Mouse (Mus musculus) adrenal gland, postnatal 10 days (tissue): ENCODE data around the gene Ing5. TPM values are rescaled to one million over a fixed set of nuclear protein-coding genes. Genes with fewer than 3 reads are reported as not detected.
A peak's percentile ranks its signal among the peaks of the same experiment; 100 is the strongest.
"Not testable (repeated sequence)": the region's sequence is repeated elsewhere in the genome, so short reads cannot be mapped to it uniquely, and the experiment has no call there.

ENCODE experiments used
- DNase-seq: peaks from one replicate; pipeline ENCODE4 v3.0.0; 2021; ENCODE audit warnings: mixed read lengths
- total RNA-seq, 2 experiments: library from RNA; stranded (reverse); gene quantifications; 2 replicates each; pipeline ENCODE4 v1.2.3; 2021

The Ing5 gene
- total RNA-seq, 2 experiments from 2014 or later: 15.2 to 17.9 TPM

DNA sequence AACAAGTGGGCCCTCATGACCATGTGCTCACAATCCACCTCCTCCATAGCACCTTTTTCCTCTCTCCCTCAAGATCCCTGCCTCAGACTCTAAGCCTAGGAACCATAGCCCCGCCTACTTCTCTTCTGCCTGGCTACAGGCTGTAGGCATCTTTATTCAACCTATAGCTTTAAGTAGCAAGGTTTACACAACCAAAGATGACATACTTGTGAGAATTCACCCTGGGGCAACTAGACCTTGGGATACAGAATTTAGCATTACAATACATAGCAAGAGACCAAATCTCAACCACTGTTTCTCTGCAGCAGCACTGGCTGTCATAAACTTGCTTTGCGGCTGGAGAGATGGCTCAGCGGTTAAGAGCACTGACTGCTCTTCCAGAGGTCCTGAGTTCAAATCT is 6.2 kb downstream of the Ing5 start:
- no peak for DNase-seq

DNA sequence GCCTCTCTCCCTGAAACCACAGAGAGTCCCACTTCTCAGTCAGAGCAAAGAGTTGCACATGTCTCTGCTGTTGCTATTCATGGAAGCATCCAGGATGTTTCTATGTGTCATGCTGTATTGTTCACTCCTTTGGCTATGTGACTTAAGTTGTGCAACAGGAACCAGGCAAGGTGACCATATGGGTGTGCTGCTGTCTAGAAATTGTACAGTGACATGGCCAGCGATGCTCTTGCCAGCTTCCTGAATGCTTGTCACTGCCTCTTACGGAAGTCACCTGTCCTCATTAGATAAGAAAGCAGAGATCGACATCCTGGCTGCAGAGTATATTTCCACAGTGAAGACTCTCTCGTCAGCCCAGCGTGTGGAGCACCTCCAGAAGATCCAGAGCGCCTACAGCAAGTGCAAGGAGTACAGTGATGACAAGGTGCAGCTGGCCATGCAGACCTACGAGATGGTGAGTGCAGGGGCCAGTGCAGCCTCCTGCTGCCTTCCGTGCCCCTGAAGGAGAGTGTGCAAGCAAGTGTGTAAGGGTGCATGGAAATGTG is 7.8 kb downstream of the Ing5 start:
- no peak for DNase-seq

DNA sequence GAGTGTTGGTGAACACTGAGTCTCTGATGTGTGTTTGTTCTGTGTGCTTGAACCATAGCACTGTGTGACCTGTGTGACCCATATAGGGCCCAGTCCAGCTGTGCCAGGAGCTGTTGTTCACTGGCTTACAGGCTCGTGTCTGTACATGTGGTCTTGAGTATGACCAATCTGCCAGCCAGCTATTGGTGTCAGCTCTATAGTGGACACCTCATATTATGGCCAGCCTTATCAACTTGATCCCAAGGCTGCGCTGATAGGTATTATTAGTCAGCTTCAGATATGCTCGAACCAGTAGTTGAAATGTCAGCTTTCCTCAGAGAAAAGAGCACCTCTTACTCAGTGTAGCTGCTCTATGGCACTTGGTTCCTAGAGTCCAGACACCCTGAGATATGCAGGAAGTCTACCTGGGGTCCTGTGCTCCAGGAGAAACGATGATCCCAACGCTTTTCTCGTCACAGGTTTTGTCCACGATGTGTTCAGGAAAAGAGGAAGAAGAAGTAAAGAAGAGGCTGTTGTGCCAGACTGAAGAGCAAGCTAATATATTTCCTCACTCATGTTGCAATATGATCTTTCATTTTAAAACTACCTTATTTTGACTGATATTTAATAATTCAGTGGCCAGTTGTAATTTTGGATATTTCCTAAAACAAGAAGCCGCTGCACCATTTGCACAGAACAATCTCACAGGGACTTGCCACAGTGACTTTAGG is 14.2 kb downstream of the Ing5 start:
- no peak for DNase-seq

DNA sequence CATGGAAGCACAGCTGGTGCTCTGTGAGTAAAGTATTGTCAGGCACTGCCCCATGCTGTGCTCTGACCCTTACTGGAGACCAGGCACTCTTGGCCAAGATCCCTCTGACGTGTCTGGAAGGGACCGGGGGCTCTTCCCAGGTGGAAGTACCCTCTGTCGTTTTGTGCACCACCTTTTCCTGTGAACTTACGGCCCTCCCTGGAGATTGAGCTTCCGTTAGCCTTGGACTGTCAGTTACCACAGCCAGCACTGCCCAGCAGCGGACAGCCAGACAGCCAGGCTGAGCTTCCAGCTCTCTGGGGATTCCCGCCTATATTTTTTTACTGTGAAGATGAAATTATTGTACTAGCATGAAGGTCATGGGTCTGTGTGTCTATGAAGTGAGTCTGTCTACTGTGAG is 15.0 kb downstream of the Ing5 start:
- no peak for DNase-seq

DNA sequence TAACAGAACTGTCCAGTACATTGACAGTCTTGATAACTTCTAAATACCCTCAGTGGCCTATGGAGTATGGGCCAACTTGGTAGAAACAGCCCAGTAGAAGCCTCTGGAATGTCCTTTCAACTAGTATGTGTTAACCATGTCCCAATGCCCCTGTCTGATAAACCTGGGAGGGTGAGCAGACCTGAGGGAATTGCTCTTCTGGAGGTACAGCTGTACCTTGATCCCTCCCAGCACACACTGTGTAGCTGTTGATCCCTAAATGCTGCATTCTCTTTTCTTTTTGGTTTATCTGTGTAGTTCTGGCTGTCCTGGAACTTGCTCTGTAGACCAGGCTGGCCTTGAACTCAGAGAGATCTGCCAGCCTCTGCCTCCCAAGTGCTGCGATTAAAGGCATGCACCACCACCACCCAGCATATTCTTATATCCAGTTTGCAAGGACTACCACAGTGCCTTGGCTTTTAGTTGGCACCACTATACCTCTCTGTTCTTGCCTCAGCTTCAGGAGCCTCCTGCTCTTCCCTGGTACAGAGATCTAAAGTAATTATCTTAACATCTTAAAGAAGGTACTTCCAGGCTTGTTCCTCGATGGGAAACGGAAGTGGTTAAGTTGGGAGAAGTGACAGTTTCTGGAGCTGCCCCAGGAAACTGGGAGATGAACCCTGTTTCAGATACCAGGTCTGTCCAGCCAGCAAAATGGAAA is 20.2 kb downstream of the Ing5 start:
- DNase-seq: no peak

DNA sequence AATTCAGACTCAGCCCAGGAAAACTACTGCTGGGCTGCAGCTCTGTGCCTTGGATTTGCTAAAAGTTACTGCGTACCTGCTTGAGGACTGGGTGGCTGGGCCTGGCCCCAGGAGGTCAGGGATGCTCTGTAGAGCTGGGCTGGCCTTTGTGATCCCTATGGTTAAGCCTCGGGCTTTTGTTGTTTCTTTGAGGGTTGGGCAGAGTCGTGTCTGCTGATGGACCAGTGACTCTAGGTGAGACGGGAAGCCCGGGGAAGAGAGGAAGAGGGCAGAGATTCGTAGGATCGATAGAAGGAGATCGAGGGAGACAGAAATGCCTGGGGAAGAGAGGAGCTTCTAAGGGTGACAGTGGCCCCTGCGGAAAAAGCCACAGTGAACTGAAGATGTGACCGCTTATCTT is 20.8 kb downstream of the Ing5 start, which contains the start of gene D2hgdh:
TSS of gene D2hgdh (plus strand) at position 301 of the 400 bp plus-strand sequence.
- DNase-seq: no peak

DNA sequence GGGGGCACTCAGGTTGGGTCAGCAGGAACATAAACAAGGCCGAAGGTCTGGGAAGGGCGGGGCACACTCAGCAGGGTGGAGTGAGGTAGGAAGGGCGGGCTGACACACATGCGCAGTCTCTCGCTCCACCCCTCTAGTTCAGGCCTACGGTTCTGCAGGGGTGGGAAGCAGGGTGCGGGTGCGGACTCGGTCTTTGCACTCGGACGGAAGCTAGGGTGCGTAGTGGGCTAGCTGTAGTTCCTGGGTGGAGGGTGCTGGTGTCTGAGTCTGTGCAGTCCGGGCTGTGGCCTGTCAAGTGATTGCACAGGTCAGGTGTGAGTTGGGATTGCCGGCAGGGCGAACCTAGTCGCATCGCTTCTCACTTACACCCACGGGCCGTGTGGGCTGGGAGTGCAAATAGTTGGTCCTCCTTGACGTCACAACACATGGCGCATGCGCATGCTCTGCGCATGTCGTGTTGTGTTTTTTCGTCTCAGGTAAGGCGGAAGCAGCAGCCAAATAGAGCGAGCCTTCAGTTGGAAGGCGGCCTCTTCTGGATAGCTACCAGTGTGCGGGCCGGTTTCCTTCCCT is 21.4 kb downstream of the Ing5 start:
- DNase-seq: peak; percentile 95

DNA sequence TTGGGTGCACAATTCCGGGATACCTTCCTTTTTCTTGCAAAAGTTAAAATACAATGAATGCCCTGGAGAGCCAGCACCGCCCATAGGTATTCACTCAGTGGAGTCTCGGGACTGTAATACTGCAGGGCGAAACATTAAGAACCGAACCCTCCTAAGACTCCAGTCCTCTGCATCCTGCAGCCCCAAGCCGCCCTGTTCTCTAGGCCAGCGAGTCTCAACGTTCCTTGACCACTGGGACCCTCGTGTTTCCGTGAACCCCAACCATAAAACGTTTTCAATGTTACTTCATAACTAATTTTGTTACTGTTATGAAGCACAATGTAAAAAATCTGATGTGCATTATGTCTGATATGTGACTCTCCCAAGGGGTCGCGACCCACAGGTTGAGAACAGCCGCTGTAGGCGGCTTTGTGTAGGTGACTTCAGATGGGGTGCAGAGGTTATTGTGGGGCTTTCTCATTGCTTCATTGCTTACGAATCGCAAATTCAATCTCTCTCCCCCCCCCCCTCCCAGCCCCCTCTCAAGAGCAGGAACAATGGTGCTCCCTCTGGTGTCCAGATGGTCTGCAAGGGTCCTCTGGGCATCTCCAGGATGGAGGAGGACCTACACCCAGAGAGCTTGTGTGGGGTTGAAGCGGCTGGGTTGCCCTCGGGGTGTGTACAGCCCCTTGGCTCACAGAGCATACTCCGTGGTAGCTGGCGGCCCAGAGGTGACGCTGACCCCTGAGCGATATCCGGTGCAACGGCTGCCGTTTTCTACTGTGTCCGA is 22.2 kb downstream of the Ing5 start:
- DNase-seq: no peak

DNA sequence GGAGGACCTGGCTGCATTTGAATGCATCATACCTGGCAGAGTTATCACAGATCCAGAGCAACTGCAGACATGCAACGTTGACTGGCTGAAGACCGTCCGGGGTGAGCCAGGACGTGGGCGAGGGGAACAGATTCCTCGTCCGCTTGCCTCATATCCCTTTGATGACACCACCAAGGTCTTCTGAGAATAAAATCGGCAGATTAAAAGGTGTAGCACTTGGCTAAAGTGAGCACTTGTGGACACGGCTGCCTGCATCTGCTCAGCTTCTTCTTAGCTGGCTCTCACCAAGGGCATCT is 22.7 kb downstream of the Ing5 start:
- no peak for DNase-seq

DNA sequence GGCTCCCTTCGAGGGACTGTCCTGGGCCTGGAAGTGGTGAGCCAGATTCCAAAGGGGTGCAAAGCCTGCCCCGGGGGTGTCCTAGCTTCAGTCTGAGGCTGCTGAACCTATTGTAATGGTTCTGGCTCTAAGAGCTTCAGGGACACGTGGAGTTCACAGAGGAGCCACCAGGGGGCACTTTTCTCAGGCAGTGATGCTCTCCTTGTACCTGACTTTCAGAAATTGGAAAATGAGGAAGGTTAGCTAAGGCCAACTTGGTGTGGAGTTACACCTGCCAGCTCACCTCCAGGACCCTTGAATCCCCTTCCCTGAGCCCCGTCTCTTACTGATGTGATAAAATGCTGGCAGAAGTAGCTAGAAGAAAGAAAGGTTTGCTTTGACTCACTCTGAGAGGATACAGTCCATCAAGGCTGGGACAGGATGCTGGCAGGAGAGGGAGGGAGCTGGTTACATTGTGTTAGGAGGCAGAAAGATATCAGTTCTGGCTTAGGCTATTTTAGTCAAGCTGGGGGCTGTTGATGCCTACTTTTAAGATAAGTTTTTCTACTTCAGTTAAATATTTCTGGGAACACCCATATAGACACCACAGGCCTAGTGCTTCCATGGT is 29.1 kb downstream of the Ing5 start:
- not testable (repeated sequence) for DNase-seq

DNA sequence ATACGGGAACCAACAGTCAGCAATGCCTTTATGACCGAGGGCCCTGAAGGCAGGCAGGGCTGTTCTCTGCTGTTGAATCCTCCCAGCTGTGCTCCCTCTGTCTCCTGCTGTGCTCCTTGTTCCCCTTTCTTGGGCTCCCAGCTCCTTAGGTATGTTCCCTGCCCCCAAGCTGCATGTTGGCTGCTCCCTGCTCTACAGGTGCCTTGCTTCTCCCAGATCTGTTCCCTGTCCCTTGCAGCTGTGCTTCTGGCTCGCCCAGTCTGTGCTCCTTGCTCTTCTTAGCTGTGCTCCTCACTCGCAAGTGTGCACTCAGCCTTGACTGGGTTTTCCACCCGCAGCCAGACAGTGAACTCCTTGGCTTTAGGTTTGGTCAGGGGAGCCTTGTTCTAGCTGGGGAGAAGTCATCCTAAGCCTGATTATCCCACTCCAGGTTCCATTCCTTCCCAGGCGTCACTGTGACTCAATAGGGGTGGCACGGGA is 30.9 kb downstream of the Ing5 start:
- DNase-seq: no peak

DNA sequence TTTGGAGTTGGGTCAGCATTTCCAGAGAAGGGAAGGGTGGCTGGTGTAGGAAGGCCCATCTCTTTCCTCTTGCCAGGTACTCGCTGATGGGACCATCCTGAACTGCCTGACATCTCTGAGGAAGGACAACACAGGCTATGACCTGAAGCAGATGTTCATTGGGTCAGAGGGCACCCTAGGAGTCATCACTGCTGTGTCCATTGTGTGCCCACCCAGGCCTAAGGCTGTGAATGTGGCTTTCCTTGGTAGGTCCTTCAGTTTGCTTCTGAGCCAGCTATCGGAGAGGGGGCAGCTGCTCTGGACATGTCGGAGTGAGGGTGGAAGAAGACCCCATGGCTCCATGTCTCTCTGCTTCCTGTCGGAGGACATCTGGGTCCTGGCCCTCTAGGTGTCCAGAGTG is 31.4 kb downstream of the Ing5 start:
- no peak for DNase-seq

DNA sequence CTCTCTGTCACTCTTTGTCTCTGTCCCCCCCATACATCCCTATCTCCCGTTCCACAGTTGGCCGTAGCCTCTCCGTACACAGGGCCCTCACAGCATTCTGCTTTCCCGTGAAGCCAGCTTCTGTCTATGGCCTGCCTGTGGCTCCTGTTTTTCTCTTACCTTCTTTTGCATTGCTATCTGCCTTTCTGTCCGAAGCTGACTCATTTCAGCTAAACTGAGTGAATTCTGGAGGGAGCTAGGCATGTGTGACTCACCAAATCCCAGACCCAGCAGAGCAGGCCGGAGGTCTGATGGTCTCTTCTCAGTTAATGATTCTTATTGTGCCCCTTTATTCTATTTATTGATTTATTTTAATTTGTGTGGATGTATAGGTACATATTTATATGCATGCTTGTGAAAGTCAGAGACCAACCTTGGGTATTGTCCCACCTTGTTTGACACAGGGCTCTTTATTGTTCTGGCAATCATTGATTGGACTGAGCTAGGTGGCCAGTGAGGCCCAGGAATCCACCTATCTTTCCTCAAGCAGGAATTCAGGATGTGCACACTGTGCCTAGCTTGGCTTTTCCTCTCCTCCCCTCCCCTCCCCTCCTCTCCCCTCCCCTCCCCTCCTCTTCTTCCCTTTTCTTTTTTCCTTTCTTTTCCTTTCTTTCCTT is 32.2 kb downstream of the Ing5 start:
- no peak for DNase-seq

DNA sequence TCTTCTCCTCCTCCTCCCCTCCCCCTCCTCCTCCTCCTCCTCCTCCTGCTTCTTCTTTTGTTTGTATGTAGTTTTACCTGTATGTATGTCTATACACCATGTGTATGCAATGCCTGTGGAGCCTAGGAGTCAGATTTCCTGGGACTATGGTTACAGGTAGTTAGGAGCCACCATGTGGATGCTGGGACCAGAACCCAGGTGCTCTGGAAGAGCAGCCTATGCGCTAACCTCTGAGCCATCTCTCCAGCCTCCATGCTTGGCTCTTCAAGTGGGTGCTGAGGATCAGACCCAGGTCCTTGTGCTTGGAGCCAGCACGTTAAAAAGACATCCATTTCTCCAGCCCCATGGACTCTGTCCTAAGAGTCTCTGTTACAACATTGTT is 32.8 kb downstream of the Ing5 start:
- no peak for DNase-seq

DNA sequence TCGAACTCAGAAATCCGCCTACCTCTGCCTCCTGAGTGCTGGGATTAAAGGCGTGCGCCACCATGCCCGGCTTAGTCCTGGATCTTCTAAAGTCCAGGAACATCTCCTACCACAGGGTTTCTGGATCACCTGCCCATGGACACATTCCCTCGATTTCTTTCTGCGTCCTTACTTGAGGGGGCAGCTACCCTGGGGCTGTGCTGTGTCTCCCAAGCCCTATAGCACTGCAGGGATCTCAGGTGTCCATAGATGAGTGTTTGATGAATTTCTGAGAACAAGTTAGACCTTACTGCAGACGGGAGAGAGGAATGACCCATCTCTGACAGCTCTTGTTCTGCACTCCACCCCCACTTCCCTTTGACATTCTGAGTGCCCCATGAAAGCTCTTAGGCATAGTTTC is 33.6 kb downstream of the Ing5 start:
- no peak for DNase-seq

DNA sequence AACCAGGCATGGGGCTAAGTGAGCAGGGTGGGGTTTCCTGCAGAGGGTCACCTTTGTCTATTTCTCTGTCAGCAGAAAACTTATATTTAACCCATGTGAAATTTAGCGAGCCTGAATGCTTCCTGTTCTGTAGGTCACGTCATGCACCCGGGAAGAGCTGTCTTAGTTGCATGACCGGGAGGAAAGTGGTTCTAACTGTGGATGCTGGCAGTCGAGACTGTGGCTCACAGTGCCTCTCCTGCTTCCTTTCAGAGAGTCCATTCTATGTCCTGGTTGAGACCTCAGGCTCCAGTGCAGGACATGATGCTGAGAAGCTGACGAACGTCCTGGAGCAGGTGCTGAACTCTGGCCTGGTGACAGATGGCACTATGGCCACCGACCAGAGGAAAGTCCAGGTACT is 34.8 kb downstream of the Ing5 start:
- DNase-seq: not testable (repeated sequence)

DNA sequence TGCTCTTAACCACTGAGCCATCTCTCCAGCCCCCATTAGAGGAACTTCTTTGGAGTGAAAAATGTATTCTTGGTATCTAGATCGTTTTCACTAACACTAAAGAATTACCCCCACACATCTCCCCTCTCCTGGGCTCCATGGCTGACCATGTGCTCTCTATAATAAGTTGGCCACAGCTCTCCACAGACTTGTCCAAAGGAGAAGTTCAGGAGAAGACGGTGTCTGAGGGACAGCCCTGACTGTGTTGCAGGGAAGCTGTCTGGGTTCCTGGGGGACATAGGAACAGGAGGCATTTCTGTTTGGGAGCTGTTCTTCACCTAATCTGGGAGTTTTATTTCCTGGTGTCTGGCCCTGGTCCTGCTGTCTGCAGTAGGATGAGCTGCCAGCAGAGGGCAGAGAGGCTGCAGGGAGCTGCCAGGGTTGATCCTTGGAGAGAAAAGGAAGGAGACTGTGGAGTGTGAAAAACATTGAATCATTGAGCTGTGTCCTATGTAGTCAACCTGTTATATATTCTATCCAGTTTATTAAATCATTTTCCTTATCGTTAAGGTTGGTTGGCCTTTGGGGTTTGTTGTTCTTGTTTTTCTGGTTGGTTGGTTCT is 42.1 kb downstream of the Ing5 start:
- not testable (repeated sequence) for DNase-seq

DNA sequence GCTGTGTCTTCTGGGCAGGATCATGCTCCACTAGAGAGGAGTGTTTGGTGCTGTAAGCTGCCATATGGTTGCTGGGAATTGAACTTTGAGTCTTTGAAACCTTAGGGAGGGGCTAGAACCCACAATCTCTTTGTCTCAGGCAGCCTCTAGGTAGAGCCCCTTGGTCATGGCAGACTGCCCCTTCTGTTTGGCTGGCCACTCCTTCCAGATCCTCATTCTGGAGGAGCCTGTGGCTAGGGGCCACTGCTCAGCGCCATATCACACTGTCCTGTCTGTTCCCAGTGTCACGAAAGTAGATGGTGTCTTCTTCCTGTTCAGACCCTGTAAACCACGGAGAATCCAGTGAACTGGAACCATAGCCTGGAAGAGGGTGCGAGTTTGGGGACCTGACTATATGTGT is 52.0 kb downstream of the Ing5 start:
- DNase-seq: not testable (repeated sequence)

DNA sequence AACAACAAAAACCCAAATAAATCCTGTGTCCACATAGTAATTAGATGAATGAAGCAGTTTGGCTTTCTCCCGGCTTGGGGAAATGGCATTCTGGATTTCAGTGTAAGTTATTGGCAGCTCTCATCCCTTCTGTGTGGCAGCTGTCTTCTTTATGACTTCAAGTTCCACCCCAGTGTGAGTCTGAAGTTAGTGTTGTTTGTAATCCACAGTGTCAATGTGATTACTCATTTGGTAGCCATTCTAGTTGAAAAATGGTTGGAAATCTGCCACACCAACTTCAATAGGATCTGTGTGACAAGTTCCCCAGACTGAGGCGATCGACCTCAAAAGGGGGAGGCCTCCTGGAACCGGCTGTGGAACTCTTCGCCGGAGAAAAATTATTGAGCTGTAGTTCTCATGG is 53.6 kb downstream of the Ing5 start:
- no peak for DNase-seq

DNA sequence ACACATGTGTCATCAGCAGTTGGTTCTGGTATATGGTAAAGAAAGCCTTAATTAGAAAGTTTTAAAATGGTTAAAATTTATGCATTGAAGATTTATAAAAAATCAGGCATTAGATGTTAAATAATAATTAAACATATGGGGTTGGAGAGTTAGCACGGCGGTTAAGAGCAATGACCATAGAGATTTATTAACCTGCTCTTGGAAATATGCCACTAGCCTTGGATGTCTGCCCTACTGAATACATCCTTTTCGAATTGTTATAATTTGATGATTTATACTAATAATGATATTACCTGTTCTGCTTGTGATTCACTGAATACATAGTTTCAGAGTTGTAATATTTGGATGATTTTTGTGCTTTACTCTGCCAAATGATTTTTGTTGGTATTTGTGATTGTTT is 54.2 kb downstream of the Ing5 start:
- DNase-seq: peak; percentile 37

DNA sequence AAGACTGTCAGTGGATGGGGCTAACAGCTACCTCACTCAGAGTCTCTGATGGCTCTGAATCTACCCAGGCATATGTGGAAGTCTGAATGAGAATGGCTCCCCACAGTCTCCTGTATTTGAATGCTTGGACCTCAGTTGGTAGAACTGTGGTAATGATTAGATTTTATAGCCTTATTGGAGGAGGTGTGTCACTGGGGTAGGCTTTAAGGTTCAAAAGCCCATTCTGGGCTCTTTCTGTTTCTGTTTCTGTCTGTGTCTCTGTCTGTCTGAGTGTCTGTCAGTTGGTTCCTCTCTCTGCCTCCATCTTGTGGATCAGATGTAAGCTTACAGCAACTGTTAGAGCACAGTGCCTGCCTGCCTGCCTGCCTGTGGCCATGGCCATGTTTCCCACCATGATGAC is 55.9 kb downstream of the Ing5 start:
- no peak for DNase-seq
